Mouse (Mus musculus) midbrain, postnatal 0 days (tissue): ENCODE measurements around the gene Card9. TPM values are rescaled to one million over a fixed set of nuclear protein-coding genes. Genes with fewer than 3 reads are reported as not detected.
A peak's percentile ranks its signal among the peaks of the same experiment; 100 is the strongest.

Experiments
- ATAC-seq: fragments of 200-750 bp; cut with Nextera tagmentation; 2 replicates; pipeline ENCODE4 v1.8.0; 2017; ENCODE audit warnings: moderate number of reproducible peaks, mild to moderate bottlenecking, moderate TSS enrichment, moderate library complexity; ENCODE audit not compliant: low FRiP score
- DNase-seq: peaks from one replicate; pipeline ENCODE4 v3.0.0-alpha.2; 2015; ENCODE audit warnings: low spot score
- H3K27ac ChIP-seq: fragments of 300-500 bp; sonication (generic); 2 replicates; pipeline ENCODE4 v1.5.1; 2014; ENCODE audit warnings: low read depth, mild to moderate bottlenecking, low read length, mixed read lengths
- H3K27me3 ChIP-seq: fragments of 300-500 bp; sonication (generic); 2 replicates; pipeline ENCODE4 v1.6.1; 2014; ENCODE audit warnings: low read length, control low read depth, mixed read lengths; ENCODE audit not compliant: insufficient read depth
- H3K36me3 ChIP-seq: fragments of 300-500 bp; sonication (generic); 2 replicates; pipeline ENCODE4 v1.6.1; 2014; ENCODE audit warnings: low read length, control low read depth, mixed read lengths; ENCODE audit not compliant: insufficient read depth
- H3K4me1 ChIP-seq: fragments of 300-500 bp; sonication (generic); 2 replicates; pipeline ENCODE4 v1.6.1; 2014; ENCODE audit warnings: mild to moderate bottlenecking, control low read depth, antibody characterized with exemption, low read length, mixed read lengths; ENCODE audit not compliant: insufficient read depth
- H3K4me2 ChIP-seq: fragments of 300-500 bp; sonication (generic); 2 replicates; pipeline ENCODE4 v1.6.1; 2014; ENCODE audit warnings: low read depth, mild to moderate bottlenecking, low read length, mixed read lengths; ENCODE audit not compliant: poor library complexity, severe bottlenecking
- H3K4me3 ChIP-seq: fragments of 300-500 bp; sonication (generic); 2 replicates; pipeline ENCODE4 v1.5.1; 2014; ENCODE audit warnings: low read depth, mild to moderate bottlenecking, low read length, moderate library complexity
- H3K9ac ChIP-seq: fragments of 300-500 bp; sonication (generic); replicated peaks from 2 replicates; pipeline ENCODE4 v1.6.1; 2014; ENCODE audit warnings: mild to moderate bottlenecking, low read length, moderate library complexity, mixed read lengths; ENCODE audit not compliant: poor library complexity, severe bottlenecking
- H3K9me3 ChIP-seq: fragments of 300-500 bp; sonication (generic); 2 replicates; pipeline ENCODE4 v1.6.1; 2016; ENCODE audit warnings: low read length, control low read depth
- CTCF ChIP-seq: IDR thresholded peaks from 2 replicates; pipeline ENCODE4 v1.5.1; 2016; ENCODE audit warnings: antibody characterized with exemption, mild to moderate bottlenecking
- WGBS: fragments of 180-500 bp; shearing (Covaris S2); extraction: QIAGEN DNeasy Blood & Tissue Kit; methylation state at CpG from one replicate; pipeline ENCODE4 v1.1.7; 2014; 5-methylcytosine and 5-hydroxymethylcytosine counted together
- polyA plus RNA-seq: library from polyadenylated mRNA; unstranded; fragments of >200 nt; fragmentation: Nextera tagmentation; extraction: Ambion mirVana; gene quantifications from 2 replicates; pipeline ENCODE4 v1.2.1, GENCODE M21; 2015
- total RNA-seq: library from RNA; depleted of rRNA; stranded (reverse); fragments of >200 nt; gene quantifications from 2 replicates; pipeline ENCODE4 v1.2.3, GENCODE M21; 2014

Gene Card9
- total and polyA plus RNA-seq, 2 experiments from 2014 or later = 1.6 to 11.9 TPM

DNA sequence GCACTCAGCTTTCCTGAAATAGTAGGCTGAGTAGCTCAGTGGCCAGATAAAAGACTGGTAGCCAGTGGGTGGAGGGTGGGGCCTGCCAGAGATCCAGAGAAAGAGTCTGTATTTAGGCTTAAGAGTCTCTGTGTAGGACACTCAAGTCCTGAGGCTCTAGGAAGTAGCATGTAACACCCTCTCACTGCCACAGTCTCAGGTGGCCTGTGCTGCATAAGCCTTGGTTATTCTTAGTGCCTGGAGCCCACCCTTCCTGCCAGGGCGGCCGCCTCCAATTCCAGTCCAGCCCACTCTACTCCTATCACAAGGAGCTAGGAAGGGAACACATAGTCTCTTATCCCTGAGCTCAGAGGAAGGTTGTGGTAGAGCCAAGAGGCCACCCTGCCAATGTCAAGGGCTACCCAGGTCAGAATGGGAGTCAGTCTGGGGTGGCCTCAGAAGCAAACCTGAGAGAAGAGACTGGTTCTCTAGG is 19.2 kb downstream of the Card9 start:
- no peaks in the 10 kb centered on the region for H3K9me3 ChIP-seq
- H3K27me3 ChIP-seq = no peaks in the 10 kb centered on the region
- no peak overlapping the region for H3K4me3 ChIP-seq
- no peak overlapping the region for H3K9ac ChIP-seq
- H3K36me3 ChIP-seq = peaks cover 76% of the 10 kb centered on the region
- peak overlapping the region; percentile 38; the same call in 1 of the 2 replicates for H3K27ac ChIP-seq
- ATAC-seq (no peak), DNase-seq (no peak)
- H3K4me2 ChIP-seq = no peak overlapping the region
- no peak for TF ChIP-seq CTCF
- 92% methylated on average over 2 of the region's 2 CpGs for WGBS
- H3K4me1 ChIP-seq = no peaks in the 10 kb centered on the region

DNA sequence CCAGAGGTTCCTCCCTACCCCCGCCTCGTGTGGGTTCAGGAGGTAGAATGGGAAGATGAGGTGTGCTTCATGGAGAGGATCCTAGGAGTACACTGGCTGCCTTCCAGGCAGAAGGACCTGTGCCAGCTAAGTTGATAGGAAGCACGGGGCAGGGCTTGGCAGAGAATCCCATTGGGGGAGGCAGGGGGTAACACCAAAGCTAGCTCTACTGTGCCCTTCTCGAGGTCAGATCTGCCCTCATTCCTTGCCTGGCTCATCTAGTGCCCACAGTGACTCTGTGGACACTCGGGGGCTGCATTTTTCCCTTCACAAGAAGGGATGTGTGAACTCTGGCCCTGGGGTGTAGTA is 21.5 kb downstream of the Card9 start:
- WGBS = 87% methylated on average over 5 of the region's 5 CpGs
- H3K36me3 ChIP-seq = peaks cover 54% of the 10 kb centered on the region
- no peak overlapping the region for H3K27ac ChIP-seq
- ATAC-seq (no peak), DNase-seq (no peak)
- no peak overlapping the region for H3K4me2 ChIP-seq
- H3K27me3 ChIP-seq = no peaks in the 10 kb centered on the region
- no peak overlapping the region for H3K9ac ChIP-seq
- no peaks in the 10 kb centered on the region for H3K9me3 ChIP-seq
- H3K4me1 ChIP-seq = no peaks in the 10 kb centered on the region
- no peak for TF ChIP-seq CTCF
- no peak overlapping the region for H3K4me3 ChIP-seq

DNA sequence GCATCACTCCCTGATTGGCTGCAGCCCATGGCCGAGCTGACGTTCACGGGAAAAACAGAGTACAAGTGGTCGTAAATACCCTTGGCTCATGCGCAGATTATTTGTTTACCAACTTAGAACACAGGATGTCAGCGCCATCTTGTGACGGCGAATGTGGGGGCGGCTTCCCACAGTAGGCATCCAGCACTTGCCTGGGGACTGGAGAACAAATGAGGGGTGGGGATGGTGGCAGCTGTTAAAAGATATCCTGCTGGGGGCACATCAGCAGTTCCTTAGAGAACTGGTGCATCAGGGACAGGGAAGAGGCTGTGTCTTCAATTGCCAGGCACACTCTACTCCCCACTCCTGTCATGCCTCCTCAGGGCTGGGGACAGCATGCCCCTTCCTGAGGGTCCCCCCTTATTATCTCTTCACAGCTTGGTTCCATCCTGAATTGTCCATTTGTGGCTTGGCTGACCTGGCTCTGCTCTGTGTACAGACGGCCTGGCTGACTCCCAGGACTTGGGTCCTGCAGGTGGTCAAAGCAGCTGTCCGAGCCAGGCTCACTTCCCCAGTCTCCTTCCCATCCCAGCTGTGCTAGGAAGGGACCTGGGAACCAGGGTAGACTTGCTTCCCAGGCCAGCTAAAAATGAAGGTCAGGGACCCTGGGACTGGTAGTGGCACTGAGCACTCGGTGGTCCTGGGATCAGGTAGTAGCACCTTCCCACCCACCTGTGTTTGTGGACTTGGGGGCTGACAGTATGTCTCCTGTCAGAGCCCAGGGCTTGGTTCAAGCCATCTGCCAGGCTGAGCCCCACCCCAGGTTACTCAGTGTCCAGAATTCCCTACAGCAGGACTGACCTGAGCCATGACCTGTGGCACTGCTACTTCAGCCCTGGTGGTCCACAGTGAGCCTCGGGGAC is 22.2 kb downstream of the Card9 start:
- DNase-seq (peak; percentile 38), ATAC-seq (peak; percentile 41; the same call in 1 of the 2 replicates)
- TF ChIP-seq CTCF = no peak
- Histone ChIP-seq H3K4me1 (no peaks in the 10 kb centered on the region), H3K4me2 (no peak overlapping the region), H3K9me3 (no peaks in the 10 kb centered on the region), H3K4me3 (no peak overlapping the region), H3K27ac (no peak overlapping the region), H3K9ac (no peak overlapping the region), H3K27me3 (no peaks in the 10 kb centered on the region), H3K36me3 (peaks cover 47% of the 10 kb centered on the region)
- WGBS = 80% methylated on average over 8 of the region's 13 CpGs

DNA sequence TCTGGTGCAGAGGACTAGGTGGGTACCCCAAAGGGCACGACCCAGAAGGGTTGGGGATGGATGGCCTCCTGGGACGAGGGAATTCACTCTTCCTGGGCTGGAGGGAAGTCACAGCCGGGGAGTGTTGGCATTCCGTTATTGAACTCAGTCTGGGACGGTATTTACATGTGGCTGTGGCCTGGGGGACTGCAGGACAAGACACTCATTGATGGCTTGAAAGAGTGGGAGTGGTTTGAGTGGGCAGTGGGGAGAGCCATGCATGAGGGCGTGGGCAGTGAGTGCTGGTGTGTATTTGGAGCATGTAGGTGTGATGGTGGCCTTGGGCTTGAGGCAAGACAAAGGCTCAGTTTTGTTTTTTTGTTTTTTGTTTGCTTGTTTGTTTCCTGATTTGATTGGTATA is 30.0 kb downstream of the Card9 start:
- Histone ChIP-seq H3K36me3 (peaks cover 50% of the 10 kb centered on the region), H3K27ac (peak overlapping the region; percentile 78), H3K9me3 (no peaks in the 10 kb centered on the region), H3K4me1 (no peaks in the 10 kb centered on the region), H3K4me2 (peak overlapping the region; percentile 24; the same call in 1 of the 2 replicates), H3K27me3 (no peaks in the 10 kb centered on the region), H3K9ac (no peak overlapping the region), H3K4me3 (no peak overlapping the region)
- no peak for TF ChIP-seq CTCF
- WGBS = 74% methylated on average over 6 of the region's 6 CpGs
- peak; percentile 33 for DNase-seq
- ATAC-seq = 0 out of 2 replicates have a peak, but pooled peaks have one; percentile 35

DNA sequence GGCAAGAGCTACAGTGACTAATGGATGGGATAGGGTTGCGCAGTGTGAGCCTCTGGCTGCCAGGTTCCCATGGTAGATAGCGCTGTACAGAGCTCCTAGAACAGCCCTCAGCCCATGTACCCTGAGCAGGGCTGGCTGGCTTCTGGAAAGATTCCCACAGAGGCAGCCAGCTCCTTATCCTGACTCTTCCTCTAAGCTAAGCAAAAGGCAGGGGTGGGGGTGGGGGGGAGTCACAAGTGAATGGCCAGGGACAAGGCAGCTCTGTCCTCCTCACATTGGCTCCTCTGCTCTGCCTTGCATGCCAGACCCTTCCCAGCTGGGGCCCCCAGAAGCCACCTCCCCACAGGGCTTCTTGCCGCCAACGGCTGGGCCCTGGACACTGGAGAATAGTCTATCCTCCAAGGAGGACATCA is 30.7 kb downstream of the Card9 start:
- H3K9me3 ChIP-seq = no peaks in the 10 kb centered on the region
- peaks cover 57% of the 10 kb centered on the region for H3K36me3 ChIP-seq
- peak; percentile 73 for DNase-seq
- no peaks in the 10 kb centered on the region for H3K27me3 ChIP-seq
- 83% methylated on average over 4 of the region's 4 CpGs for WGBS
- peak overlapping the region; percentile 78 for H3K27ac ChIP-seq
- no peak overlapping the region for H3K9ac ChIP-seq
- no peak for TF ChIP-seq CTCF
- peak; percentile 80 for ATAC-seq
- no peaks in the 10 kb centered on the region for H3K4me1 ChIP-seq
- no peak overlapping the region for H3K4me3 ChIP-seq
- H3K4me2 ChIP-seq = no peak overlapping the region

DNA sequence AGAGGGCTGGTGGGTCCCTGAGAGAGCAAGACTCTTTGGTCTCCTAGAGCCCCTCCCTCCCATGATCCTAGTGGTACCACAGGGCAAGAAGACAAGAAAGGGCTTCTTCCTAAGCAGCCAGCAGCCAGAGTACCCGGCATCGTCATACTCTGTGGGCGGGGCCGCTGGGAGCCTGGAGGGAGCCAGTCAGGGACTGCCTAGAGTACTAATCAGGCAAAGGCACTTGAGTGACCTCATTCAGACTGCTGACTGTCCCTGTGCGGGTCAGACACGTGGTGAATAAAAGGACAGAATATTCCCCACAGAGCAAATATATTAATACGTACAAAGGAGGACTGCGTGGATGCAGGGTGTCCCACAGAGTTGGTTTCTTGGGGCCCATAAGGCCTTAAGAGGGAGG is 31.3 kb downstream of the Card9 start:
- H3K36me3 ChIP-seq = peaks cover 64% of the 10 kb centered on the region
- H3K27ac ChIP-seq = peak overlapping the region; percentile 78
- DNase-seq (peak; percentile 73), ATAC-seq (peak; percentile 71)
- H3K4me2 ChIP-seq = no peak overlapping the region
- no peaks in the 10 kb centered on the region for H3K27me3 ChIP-seq
- no peak overlapping the region for H3K4me3 ChIP-seq
- no peak for TF ChIP-seq CTCF
- WGBS = 48% methylated on average over 8 of the region's 8 CpGs
- no peaks in the 10 kb centered on the region for H3K9me3 ChIP-seq
- no peak overlapping the region for H3K9ac ChIP-seq
- no peaks in the 10 kb centered on the region for H3K4me1 ChIP-seq
